Mouse (Mus musculus) CH12.LX (cell line): ENCODE results near the gene Babam2. TPM values are rescaled to one million over a fixed set of nuclear protein-coding genes. Genes with fewer than 3 reads are reported as not detected.

Source experiments
- DNase-seq: peaks from one replicate; pipeline ENCODE4 v3.0.0-alpha.2; 2013; ENCODE audit errors: extremely low read depth
- H3K27ac ChIP-seq: 2 replicates; pipeline ENCODE4 v1.5.1; 2012; ENCODE audit warnings: low read depth, mild to moderate bottlenecking, control low read depth, moderate library complexity; ENCODE audit not compliant: insufficient read depth
- H3K27me3 ChIP-seq: replicated peaks from 2 replicates; pipeline ENCODE3; 2012; ENCODE audit warnings: inconsistent platforms
- H3K36me3 ChIP-seq, 2 experiments: replicated peaks in 1 of 2; 2 replicates each; pipeline versions ENCODE3 to v1.6.1; 2012; ENCODE audit warnings: inconsistent platforms in 1 of 2, low read length in 1 of 2, mild to moderate bottlenecking in 1 of 2, mixed read lengths in 1 of 2, moderate library complexity in 1 of 2; ENCODE audit not compliant: control insufficient read depth in 1 of 2, insufficient read depth in 1 of 2
- H3K4me1 ChIP-seq, 2 experiments: 2 replicates each; pipeline ENCODE4 v1.6.1; 2012; ENCODE audit warnings: inconsistent platforms in 1 of 2, moderate library complexity in 1 of 2; ENCODE audit not compliant: insufficient read depth in 2 of 2, control insufficient read depth in 1 of 2
- H3K4me2 ChIP-seq: 2 replicates; pipeline ENCODE4 v1.6.1; 2012; ENCODE audit warnings: low read depth, mild to moderate bottlenecking, control low read depth; ENCODE audit not compliant: poor library complexity, insufficient read depth, severe bottlenecking
- H3K4me3 ChIP-seq, 3 experiments: fragments of 150-350 bp in 1 of 3; sonication (generic) in 1 of 3; replicated peaks in 1 of 3; 2 replicates each; pipeline versions ENCODE3 to v1.5.1; 2011 to 2012; ENCODE audit warnings: low read depth in 2 of 3, low read length in 2 of 3, mild to moderate bottlenecking in 2 of 3, moderate library complexity in 2 of 3, control low read depth in 1 of 3, improper control_type of control experiment in 1 of 3, inconsistent platforms in 1 of 3, mixed read lengths in 1 of 3; ENCODE audit not compliant: poor library complexity in 1 of 3
- H3K79me2 ChIP-seq: replicated peaks from 2 replicates; pipeline ENCODE4 v1.6.1; 2012; ENCODE audit warnings: mild to moderate bottlenecking, moderate library complexity; ENCODE audit not compliant: control insufficient read depth, poor library complexity, insufficient read depth, severe bottlenecking; ENCODE audit errors: extremely low read depth
- H3K9ac ChIP-seq: 2 replicates; pipeline ENCODE4 v1.6.1; 2012; ENCODE audit warnings: low read depth, mild to moderate bottlenecking, control low read depth, moderate library complexity; ENCODE audit not compliant: insufficient read depth
- H3K9me3 ChIP-seq: replicated peaks from 2 replicates; pipeline ENCODE3; 2012; ENCODE audit warnings: low read length, inconsistent platforms, mixed read lengths
- CHD2 ChIP-seq: IDR thresholded peaks from 2 replicates; pipeline ENCODE4 v1.6.1; 2011; ENCODE audit warnings: low read length, improper control_type of control experiment
- CTCF ChIP-seq, 2 experiments: IDR thresholded peaks in 1 of 2; conservative IDR thresholded peaks in 1 of 2; 2 replicates each; pipeline ENCODE4 v1.5.1; 2011 to 2012; ENCODE audit warnings: low read depth in 2 of 2, low read length in 2 of 2, improper control_type of control experiment in 1 of 2, inconsistent platforms in 1 of 2, mild to moderate bottlenecking in 1 of 2, moderate library complexity in 1 of 2
- ELF1 ChIP-seq: IDR thresholded peaks from 2 replicates; pipeline ENCODE4 v1.6.1; 2014; ENCODE audit warnings: low read depth, mild to moderate bottlenecking, inconsistent platforms, low read length, improper control_type of control experiment
- ETS1 ChIP-seq: conservative IDR thresholded peaks from 2 replicates; pipeline ENCODE4 v1.6.1; 2012; ENCODE audit warnings: low read depth, mild to moderate bottlenecking, inconsistent platforms, low read length, improper control_type of control experiment, moderate library complexity
- GABPA ChIP-seq: IDR thresholded peaks from 2 replicates; pipeline ENCODE4 v1.6.1; 2012; ENCODE audit warnings: low read depth, low read length, improper control_type of control experiment, inconsistent platforms; ENCODE audit not compliant: insufficient replicate concordance
- HCFC1 ChIP-seq: IDR thresholded peaks from 2 replicates; pipeline ENCODE4 v1.6.1; 2012; ENCODE audit warnings: low read depth, mild to moderate bottlenecking, inconsistent platforms, low read length, improper control_type of control experiment
- JUN ChIP-seq: IDR thresholded peaks from 2 replicates; pipeline ENCODE4 v1.6.1; 2011; ENCODE audit warnings: low read depth, mild to moderate bottlenecking, low read length, improper control_type of control experiment, moderate library complexity; ENCODE audit not compliant: insufficient read depth
- JUND ChIP-seq: conservative IDR thresholded peaks from 2 replicates; pipeline ENCODE4 v1.6.1; 2011; ENCODE audit warnings: low read depth, low read length, improper control_type of control experiment
- KAT2A ChIP-seq: IDR thresholded peaks from 2 replicates; pipeline ENCODE4 v1.6.1; 2012; ENCODE audit warnings: low read length, improper control_type of control experiment, inconsistent platforms; ENCODE audit not compliant: insufficient replicate concordance
- MAFK ChIP-seq: IDR thresholded peaks from 2 replicates; pipeline ENCODE4 v1.6.1; 2011; ENCODE audit warnings: low read length, improper control_type of control experiment; ENCODE audit not compliant: insufficient replicate concordance
- MYC ChIP-seq: IDR thresholded peaks from 2 replicates; pipeline ENCODE4 v1.6.1; 2011; ENCODE audit warnings: low read depth, mild to moderate bottlenecking, improper control_type of control experiment, low read length
- NRF1 ChIP-seq: IDR thresholded peaks from 2 replicates; pipeline ENCODE4 v1.6.1; 2014; ENCODE audit warnings: low read depth, mild to moderate bottlenecking, inconsistent platforms, low read length, improper control_type of control experiment, moderate library complexity
- PAX5 ChIP-seq: IDR thresholded peaks from 2 replicates; pipeline ENCODE4 v1.6.1; 2012; ENCODE audit warnings: low read length, inconsistent platforms, mixed read lengths
- POLR2AphosphoS2 ChIP-seq: IDR thresholded peaks from 2 replicates; pipeline ENCODE4 v1.6.1; 2011; ENCODE audit warnings: low read depth, low read length, improper control_type of control experiment
- RAD21 ChIP-seq: IDR thresholded peaks from 2 replicates; pipeline ENCODE4 v1.6.1; 2011; ENCODE audit warnings: low read depth, mild to moderate bottlenecking, low read length, improper control_type of control experiment, moderate library complexity
- SIN3A ChIP-seq: IDR thresholded peaks from 2 replicates; pipeline ENCODE4 v1.6.1; 2012; ENCODE audit warnings: low read length, improper control_type of control experiment, inconsistent platforms
- USF2 ChIP-seq: conservative IDR thresholded peaks from 2 replicates; pipeline ENCODE4 v1.6.1; 2011; ENCODE audit warnings: low read depth, low read length, improper control_type of control experiment
- ZC3H11A ChIP-seq: IDR thresholded peaks from 2 replicates; pipeline ENCODE4 v1.6.1; 2012; ENCODE audit warnings: low read depth, mild to moderate bottlenecking, inconsistent platforms, low read length, improper control_type of control experiment
- ZMIZ1 ChIP-seq: IDR thresholded peaks from 2 replicates; pipeline ENCODE4 v1.6.1; 2012; ENCODE audit warnings: low read depth, mild to moderate bottlenecking, inconsistent platforms, low read length, improper control_type of control experiment
- dilution Hi-C: fragments of 300-500 bp; cut with MboI; formaldehyde crosslinking; loops from 2 replicates; pipeline ENCODE4 v1.14.3; 2020; ENCODE audit warnings: low sequenced_read_pairs; ENCODE audit not compliant: extremely low pct_unique_long_range_greater_than_20kb, extremely low pct_ligation_motif_present
- in situ Hi-C: fragments of 300-500 bp; cut with MboI; formaldehyde crosslinking; loops from 3 replicates; pipeline ENCODE4 v1.14.3; 2019; ENCODE audit warnings: low sequenced_read_pairs, low pct_ligation_motif_present, low pct_unique_long_range_greater_than_20kb, mixed read lengths
- polyA plus RNA-seq: library from polyadenylated mRNA; unstranded; fragments of >175 nt; gene quantifications from 2 replicates; pipeline ENCODE4 v1.2.1, GENCODE M21; 2012; ENCODE audit warnings: low read depth; ENCODE audit not compliant: insufficient read length
- total RNA-seq, 2 experiments: library from RNA; depleted of rRNA; stranded (reverse); fragments of 300-350 nt in 1 of 2; fragments of >200 nt in 1 of 2; gene quantifications; 2 replicates each; pipeline ENCODE4 v1.2.3; 2012 to 2014

Babam2 gene
- total and polyA plus RNA-seq, 3 experiments = 38.2 to 78.0 (median 39.8) TPM

- H3K27ac ChIP-seq = no peak overlapping the region
- H3K27me3 ChIP-seq = no peaks in the 10 kb centered on the region
- H3K4me1 ChIP-seq = 0 out of 4 replicates have a peak, but pooled peaks cover 0 to 2% of the 10 kb centered on the region in 2 experiments
- no peak overlapping the region for H3K9ac ChIP-seq
- H3K79me2 ChIP-seq = no peaks in the 10 kb centered on the region
- in situ Hi-C loops (no loop called here), dilution Hi-C loops (no loop called here)
- no peak for DNase-seq
- TF ChIP-seq MYC (no peak), CHD2 (no peak), NRF1 (no peak), POLR2AphosphoS2 (no peak), ELF1 (no peak), MAFK (no peak), ZC3H11A (no peak), ZMIZ1 (no peak)
- peaks cover under 1% of the 10 kb centered on the region for H3K9me3 ChIP-seq
- no peak overlapping the region for H3K4me3 ChIP-seq
- no peak overlapping the region for H3K4me2 ChIP-seq
- H3K36me3 ChIP-seq = peaks cover 0 to 6% of the 10 kb centered on the region in 2 experiments
These were observed 234.2 kb downstream of the Babam2 start for GRCm38 (mm10) chr5:31931637-31932036.

- H3K9ac ChIP-seq = no peak overlapping the region
- dilution Hi-C loops = no loop called here
- DNase-seq = no peak
- TF ChIP-seq GABPA (no peak), ZC3H11A (no peak), ELF1 (no peak), PAX5 (no peak), SIN3A (no peak), ETS1 (no peak), RAD21 (no peak), JUN (no peak), HCFC1 (no peak), KAT2A (no peak), USF2 (no peak), CTCF (conservative IDR thresholded peaks at IDR 0.05 in 1 of 2, IDR thresholded peaks at IDR 0.05 in 1 of 2; ENCODE audit: low read depth in 2 of 2, low read length in 2 of 2) (no peak), JUND (no peak)
- H3K4me2 ChIP-seq = no peak overlapping the region
- peaks cover 0 to 6% of the 10 kb centered on the region in 2 experiments for H3K36me3 ChIP-seq
- 0 out of 4 replicates have a peak, but pooled peaks cover 0 to 6% of the 10 kb centered on the region in 2 experiments for H3K4me1 ChIP-seq
- H3K27ac ChIP-seq = no peak overlapping the region
- H3K9me3 ChIP-seq = no peaks in the 10 kb centered on the region
- no peaks in the 10 kb centered on the region for H3K79me2 ChIP-seq
- in situ Hi-C loops = no loop called here
- H3K4me3 ChIP-seq = no peak overlapping the region
- H3K27me3 ChIP-seq = no peaks in the 10 kb centered on the region
These were observed 235.8 kb downstream of the Babam2 start for GRCm38 (mm10) chr5:31933296-31933695.
